Mouse (Mus musculus) telencephalon, adult 2 months (tissue): ENCODE results near the gene Tmem86b.
"Not testable (repeated sequence)": the region's sequence is repeated elsewhere in the genome, so short reads cannot be mapped to it uniquely, and the experiment has no call there.

Experiments used
- DNase-seq: peaks from one replicate; pipeline ENCODE4 v3.0.0-alpha.2; 2011; ENCODE audit warnings: low read depth, low spot score

Gene Tmem86b

DNA sequence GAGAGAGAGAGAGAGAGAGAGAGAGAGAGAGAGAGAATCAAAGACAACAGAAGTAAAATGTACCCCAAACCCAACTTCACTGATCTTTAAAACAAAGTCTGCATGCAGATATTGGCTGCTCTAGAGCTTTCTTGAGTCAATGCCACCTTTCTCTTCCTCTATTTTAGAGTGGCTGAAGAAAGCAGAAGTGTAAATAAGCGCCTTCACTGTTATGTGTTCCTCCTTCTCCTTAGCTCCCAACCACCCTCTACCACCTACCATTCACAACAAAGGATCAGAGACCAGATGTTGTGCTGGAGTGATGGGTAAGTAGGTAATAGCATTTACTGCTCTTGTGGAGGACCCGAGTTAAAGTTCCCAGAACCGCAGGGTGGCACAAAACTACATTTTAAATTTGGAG, 49.7 kb downstream of the Tmem86b start:
- not testable (repeated sequence) for DNase-seq
